Mouse (Mus musculus) heart, embryonic 13.5 days (tissue): ENCODE results near the gene 1700013G24Rik. TPM values are rescaled to one million over a fixed set of nuclear protein-coding genes. Genes with fewer than 3 reads are reported as not detected.
"Not testable (repeated sequence)": the region's sequence is repeated elsewhere in the genome, so short reads cannot be mapped to it uniquely, and the experiment has no call there.

Experiments used
- ATAC-seq: fragments of 200-750 bp; cut with Nextera tagmentation; 2 replicates; pipeline ENCODE4 v1.8.0; 2017; ENCODE audit warnings: moderate TSS enrichment; ENCODE audit not compliant: insufficient number of reproducible peaks, low FRiP score, low TSS enrichment; ENCODE audit errors: extremely low read depth
- H3K27ac ChIP-seq: fragments of 300-500 bp; sonication (generic); replicated peaks from 2 replicates; pipeline ENCODE4 v1.5.1; 2015; ENCODE audit warnings: moderate library complexity, mild to moderate bottlenecking, inconsistent platforms
- H3K27me3 ChIP-seq: fragments of 300-500 bp; sonication (generic); replicated peaks from 2 replicates; pipeline ENCODE4 v1.6.1; 2015; ENCODE audit warnings: mild to moderate bottlenecking, inconsistent platforms
- H3K36me3 ChIP-seq: fragments of 300-500 bp; sonication (generic); 2 replicates; pipeline ENCODE4 v1.6.1; 2015; ENCODE audit warnings: mild to moderate bottlenecking, inconsistent platforms
- H3K4me1 ChIP-seq: fragments of 300-500 bp; sonication (generic); 2 replicates; pipeline ENCODE4 v1.6.1; 2015; ENCODE audit warnings: inconsistent platforms
- H3K4me2 ChIP-seq: fragments of 300-500 bp; sonication (generic); 2 replicates; pipeline ENCODE4 v1.6.1; 2015; ENCODE audit warnings: inconsistent platforms, mild to moderate bottlenecking, moderate library complexity
- H3K4me3 ChIP-seq: fragments of 300-500 bp; sonication (generic); 2 replicates; pipeline ENCODE4 v1.5.1; 2015; ENCODE audit warnings: moderate library complexity, mild to moderate bottlenecking, inconsistent platforms
- H3K9ac ChIP-seq: fragments of 300-500 bp; sonication (generic); 2 replicates; pipeline ENCODE4 v1.6.1; 2015; ENCODE audit warnings: inconsistent platforms, mild to moderate bottlenecking, moderate library complexity
- H3K9me3 ChIP-seq: fragments of 300-500 bp; sonication (generic); 2 replicates; pipeline ENCODE4 v1.6.1; 2016; ENCODE audit warnings: inconsistent platforms
- WGBS: fragments of 180-500 bp; shearing (Covaris S2); methylation state at CpG from one replicate; pipeline ENCODE4 v1.1.7; 2015; ENCODE audit warnings: mixed read lengths; 5-methylcytosine and 5-hydroxymethylcytosine counted together
- polyA plus RNA-seq: library from polyadenylated mRNA; unstranded; fragments of >200 nt; fragmentation: Nextera tagmentation; extraction: Ambion mirVana; gene quantifications from 2 replicates; pipeline ENCODE4 v1.2.1, GENCODE M21; 2015

1700013G24Rik gene
- not detected in 2 replicates for polyA plus RNA-seq

- ATAC-seq: no peak
- no peak within 1 kb of the TSS for H3K27ac ChIP-seq
Measured at GRCm38 (mm10) chr4:137453234-137453767, at the start of gene 1700013G24Rik. TSS of gene 1700013G24Rik (plus strand) at chr4:137453284.

GRCm38 (mm10) chr4:137405571-137405970, 47.5 kb upstream of the 1700013G24Rik start:
- no peak overlapping the region for H3K4me2 ChIP-seq
- no peaks in the 10 kb centered on the region; the same call in 1 of the 2 replicates for H3K27me3 ChIP-seq
- no peak overlapping the region for H3K9ac ChIP-seq
- H3K27ac ChIP-seq: no peak overlapping the region
- H3K9me3 ChIP-seq: no peaks in the 10 kb centered on the region
- H3K4me1 ChIP-seq: no peaks in the 10 kb centered on the region
- H3K36me3 ChIP-seq: no peaks in the 10 kb centered on the region
- H3K4me3 ChIP-seq: no peak overlapping the region
- WGBS: 69% methylated on average over 3 of the region's 3 CpGs
- no peak for ATAC-seq

More at GRCm38 (mm10) chr4:137453234-137453767, at the start of gene 1700013G24Rik:
- H3K4me2 ChIP-seq: no peak within 1 kb of the TSS
- WGBS: 73% methylated on average over 8 of the region's 8 CpGs
- H3K9ac ChIP-seq: peak within 1 kb of the TSS; percentile 42; the same call in 1 of the 2 replicates
- H3K27me3 ChIP-seq: no peaks in the 10 kb centered on the region
- H3K4me3 ChIP-seq: no peak within 1 kb of the TSS
- H3K36me3 ChIP-seq: no peaks in the 10 kb centered on the region
- H3K9me3 ChIP-seq: no peaks in the 10 kb centered on the region
- H3K4me1 ChIP-seq: peaks cover 40% of the 10 kb centered on the region

- Histone ChIP-seq H3K27ac (no peak within 1 kb of the TSS), H3K4me3 (no peak within 1 kb of the TSS), H3K9me3 (no peaks in the 10 kb centered on the region), H3K4me1 (0 out of 2 replicates have a peak, but pooled peaks cover 7% of the 10 kb centered on the region), H3K4me2 (no peak within 1 kb of the TSS), H3K27me3 (no peaks in the 10 kb centered on the region; the same call in 1 of the 2 replicates), H3K9ac (no peak within 1 kb of the TSS), H3K36me3 (no peaks in the 10 kb centered on the region)
- WGBS: 79% methylated on average over 5 of the region's 5 CpGs
- no peak for ATAC-seq
Measured at GRCm38 (mm10) chr4:137409691-137410090, 43.4 kb upstream of the 1700013G24Rik start, which contains the start of gene Cela3a. TSS of gene Cela3a (minus strand) at chr4:137409791.

GRCm38 (mm10) chr4:137412185-137412709, 40.8 kb upstream of the 1700013G24Rik start:
- ATAC-seq: not testable (repeated sequence)

GRCm38 (mm10) chr4:137414936-137415335, 38.1 kb upstream of the 1700013G24Rik start:
- no peak for ATAC-seq
- Histone ChIP-seq H3K27ac (no peak overlapping the region), H3K4me1 (peaks cover 7% of the 10 kb centered on the region; the same call in 1 of the 2 replicates), H3K9me3 (no peaks in the 10 kb centered on the region), H3K27me3 (no peaks in the 10 kb centered on the region), H3K4me3 (no peak overlapping the region), H3K4me2 (no peak overlapping the region), H3K36me3 (no peaks in the 10 kb centered on the region), H3K9ac (no peak overlapping the region)
- WGBS: 65% methylated on average over 1 of the region's 1 CpGs

More at GRCm38 (mm10) chr4:137412185-137412709, 40.8 kb upstream of the 1700013G24Rik start:
- WGBS: 54% methylated on average over 7 of the region's 7 CpGs
- peak overlapping the region; percentile 8; the same call in 1 of the 2 replicates for H3K27ac ChIP-seq
- H3K9ac ChIP-seq, H3K36me3 ChIP-seq, H3K9me3 ChIP-seq, H3K4me1 ChIP-seq, H3K4me3 ChIP-seq, H3K4me2 ChIP-seq, H3K27me3 ChIP-seq: not testable (repeated sequence)

GRCm38 (mm10) chr4:137417712-137418564, 35.1 kb upstream of the 1700013G24Rik start:
- H3K4me1 ChIP-seq: no peaks in the 10 kb centered on the region; the same call in 1 of the 2 replicates
- H3K4me3 ChIP-seq: no peak overlapping the region
- H3K9ac ChIP-seq: no peak overlapping the region
- ATAC-seq: no peak
- H3K4me2 ChIP-seq: no peak overlapping the region
- no peaks in the 10 kb centered on the region for H3K27me3 ChIP-seq
- no peaks in the 10 kb centered on the region for H3K36me3 ChIP-seq
- no peaks in the 10 kb centered on the region for H3K9me3 ChIP-seq
- no peak overlapping the region for H3K27ac ChIP-seq
- 56% methylated on average over 11 of the region's 11 CpGs for WGBS

- Histone ChIP-seq H3K9ac (no peak within 1 kb of the TSS), H3K9me3 (no peaks in the 10 kb centered on the region), H3K4me2 (no peak within 1 kb of the TSS), H3K27ac (no peak within 1 kb of the TSS), H3K27me3 (no peaks in the 10 kb centered on the region), H3K4me1 (peaks cover 4% of the 10 kb centered on the region; the same call in 1 of the 2 replicates), H3K36me3 (no peaks in the 10 kb centered on the region), H3K4me3 (no peak within 1 kb of the TSS)
- 47% methylated on average over 4 of the region's 4 CpGs for WGBS
- no peak for ATAC-seq
Measured at GRCm38 (mm10) chr4:137430502-137430901, 22.6 kb upstream of the 1700013G24Rik start, which contains the start of gene Cela3b. TSS of gene Cela3b (minus strand) at chr4:137430540.

- H3K9ac ChIP-seq, H3K36me3 ChIP-seq, H3K4me1 ChIP-seq, H3K4me3 ChIP-seq, H3K27me3 ChIP-seq, ATAC-seq, H3K4me2 ChIP-seq, H3K9me3 ChIP-seq: not testable (repeated sequence)
- 43% methylated on average over 10 of the region's 10 CpGs for WGBS
- peak overlapping the region; percentile 51 for H3K27ac ChIP-seq
Measured at GRCm38 (mm10) chr4:137432700-137433550, 20.2 kb upstream of the 1700013G24Rik start.

- 91% methylated on average over 8 of the region's 8 CpGs for WGBS
- H3K9ac ChIP-seq: no peak overlapping the region
- no peak for ATAC-seq
- H3K27ac ChIP-seq: no peak overlapping the region
- H3K4me3 ChIP-seq: no peak overlapping the region
- no peak overlapping the region for H3K4me2 ChIP-seq
- no peaks in the 10 kb centered on the region for H3K36me3 ChIP-seq
- peaks cover 8% of the 10 kb centered on the region; the same call in 1 of the 2 replicates for H3K4me1 ChIP-seq
- H3K27me3 ChIP-seq: no peaks in the 10 kb centered on the region
- 0 out of 2 replicates have a peak, but pooled peaks cover 4% of the 10 kb centered on the region for H3K9me3 ChIP-seq
Measured at GRCm38 (mm10) chr4:137436979-137437669, 16.0 kb upstream of the 1700013G24Rik start.

- Histone ChIP-seq H3K4me3 (no peak overlapping the region), H3K4me2 (no peak overlapping the region), H3K27ac (no peak overlapping the region), H3K27me3 (no peaks in the 10 kb centered on the region), H3K4me1 (peaks cover 6% of the 10 kb centered on the region; the same call in 1 of the 2 replicates), H3K36me3 (no peaks in the 10 kb centered on the region), H3K9ac (no peak overlapping the region), H3K9me3 (0 out of 2 replicates have a peak, but pooled peaks cover 4% of the 10 kb centered on the region)
- no peak for ATAC-seq
- 70% methylated on average over 8 of the region's 8 CpGs for WGBS
Measured at GRCm38 (mm10) chr4:137438842-137439241, 14.2 kb upstream of the 1700013G24Rik start.
